Mouse (Mus musculus) ES-Bruce4 (cell line): ENCODE results near the gene Prr15l.

Source experiments
- CTCF ChIP-seq: IDR thresholded peaks from one replicate; pipeline ENCODE4 v1.8.1; 2011; ENCODE audit warnings: low read depth, low read length
- EP300 ChIP-seq: IDR thresholded peaks from 2 replicates; pipeline ENCODE4 v1.6.1; 2011; ENCODE audit warnings: low read depth, low read length; ENCODE audit not compliant: insufficient read depth
- POLR2A ChIP-seq: IDR thresholded peaks from one replicate; pipeline ENCODE4 v1.8.1; 2011; ENCODE audit warnings: low read length; ENCODE audit not compliant: insufficient read depth

DNA sequence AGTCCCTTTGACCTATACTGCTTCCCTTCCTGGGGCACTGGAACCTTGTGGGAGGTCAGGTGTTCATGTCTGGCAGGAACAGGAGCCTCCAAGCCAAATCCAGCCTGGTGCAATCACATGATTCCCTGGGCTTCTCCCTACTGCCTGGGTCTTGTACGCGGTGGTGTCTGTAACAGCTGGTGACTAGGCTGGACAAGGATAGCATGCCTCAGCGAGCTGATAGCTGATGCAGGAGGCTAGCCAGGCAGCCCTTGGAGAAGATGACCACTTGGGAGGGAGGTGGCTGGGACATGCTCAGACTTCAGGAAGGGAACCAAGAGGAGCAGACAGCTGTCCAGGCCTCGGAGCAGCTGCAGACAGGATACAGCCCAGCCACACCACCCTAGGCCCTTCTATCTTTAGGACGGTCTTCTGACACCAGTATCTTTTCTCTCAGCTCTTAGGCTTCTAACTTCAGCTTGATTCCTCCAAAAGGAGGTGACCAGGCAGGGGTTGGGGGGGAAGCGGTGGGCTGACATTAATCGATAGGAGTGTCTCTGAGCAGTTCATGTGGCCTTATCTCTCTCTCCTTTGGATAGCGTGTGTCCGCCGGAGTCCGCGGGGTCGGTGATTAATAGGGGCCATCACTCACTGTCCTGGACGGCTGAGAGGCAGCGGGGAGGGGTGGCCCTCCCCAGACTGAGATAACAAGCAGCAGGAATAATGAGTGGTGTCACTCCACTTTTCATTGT is 21.3 kb upstream of the Prr15l start:
- TF ChIP-seq CTCF: no peak
- TF ChIP-seq POLR2A: no peak
- TF ChIP-seq EP300: peak; percentile 6; the same call in 1 of the 2 replicates
